Mouse (Mus musculus) left cerebral cortex, postnatal 10 days (tissue): ENCODE measurements around the gene Tmtc2. TPM values are rescaled to one million over a fixed set of nuclear protein-coding genes. Genes with fewer than 3 reads are reported as not detected.

Source experiments
- DNase-seq, 2 experiments: peaks; one replicate each; pipeline ENCODE4 v3.0.0; 2021 to 2022; ENCODE audit warnings: low spot score in 2 of 2, mixed read lengths in 1 of 2; ENCODE audit errors: extremely low spot score in 1 of 2
- intact Hi-C: fragments of 180-260 bp; cut with DNase I; formaldehyde crosslinking; loops from one replicate; pipeline ENCODE4 v1.15.1; 2025
- total RNA-seq, 2 experiments: library from RNA; stranded (reverse); gene quantifications; 2 replicates each; pipeline ENCODE4 v1.2.3; 2021

The Tmtc2 gene
- total RNA-seq, 2 experiments from 2014 or later: 9.1 to 10.0 TPM

GRCm38 (mm10) chr10:105447191-105447590, 127.1 kb downstream of the Tmtc2 start:
- DNase-seq: no peak
- intact Hi-C loops: no loop called here

- DNase-seq: no peak
- intact Hi-C loops: no loop called here
These were observed 129.9 kb downstream of the Tmtc2 start for GRCm38 (mm10) chr10:105444309-105444708.

GRCm38 (mm10) chr10:105434879-105435278, 139.4 kb downstream of the Tmtc2 start:
- DNase-seq: no peak
- intact Hi-C loops: no loop called here

- intact Hi-C loops: no loop called here
- DNase-seq: no peak
These were observed 143.4 kb downstream of the Tmtc2 start for GRCm38 (mm10) chr10:105430885-105431284.

- intact Hi-C loops: no loop called here
- DNase-seq: no peak
These were observed 144.0 kb downstream of the Tmtc2 start for GRCm38 (mm10) chr10:105430232-105430631.

GRCm38 (mm10) chr10:105428080-105428479, 146.2 kb downstream of the Tmtc2 start:
- DNase-seq: no peak
- intact Hi-C loops: no loop called here

GRCm38 (mm10) chr10:105427625-105428024, 146.6 kb downstream of the Tmtc2 start:
- DNase-seq: no peak
- intact Hi-C loops: no loop called here

- intact Hi-C loops: no loop called here
- no peak for DNase-seq
These were observed 149.2 kb downstream of the Tmtc2 start for GRCm38 (mm10) chr10:105425052-105425451.

- intact Hi-C loops: no loop called here
- no peak for DNase-seq
These were observed 151.1 kb downstream of the Tmtc2 start for GRCm38 (mm10) chr10:105423187-105423586.

GRCm38 (mm10) chr10:105417845-105418383, 156.3 kb downstream of the Tmtc2 start:
- intact Hi-C loops: no loop called here
- DNase-seq: no peak

GRCm38 (mm10) chr10:105416601-105417000, 157.7 kb downstream of the Tmtc2 start:
- DNase-seq: no peak
- intact Hi-C loops: no loop called here

GRCm38 (mm10) chr10:105405856-105406527, 168.3 kb downstream of the Tmtc2 start:
- intact Hi-C loops: loop anchor here (10.0 kb wide), 1 partner anchor 169 kb away; the partner anchor contains the start of gene Tmtc2
- no peak for DNase-seq

- intact Hi-C loops: loop anchor here (10.0 kb wide), 1 partner anchor 171 kb away; the partner anchor contains the start of gene Tmtc2
- DNase-seq: no peak
These were observed 170.3 kb downstream of the Tmtc2 start for GRCm38 (mm10) chr10:105403931-105404330.

- DNase-seq: no peak
- intact Hi-C loops: loop anchor here (10.0 kb wide), 1 partner anchor 172 kb away; the partner anchor contains the start of gene Tmtc2
These were observed 171.8 kb downstream of the Tmtc2 start for GRCm38 (mm10) chr10:105402481-105402779.

GRCm38 (mm10) chr10:105401754-105402480, 172.3 kb downstream of the Tmtc2 start:
- no peak for DNase-seq
- intact Hi-C loops: loop anchor here (10.0 kb wide), 1 partner anchor 173 kb away; the partner anchor contains the start of gene Tmtc2

GRCm38 (mm10) chr10:105399316-105399715, 174.9 kb downstream of the Tmtc2 start:
- DNase-seq: no peak
- intact Hi-C loops: no loop called here

- intact Hi-C loops: no loop called here
- DNase-seq: no peak
These were observed 190.2 kb downstream of the Tmtc2 start for GRCm38 (mm10) chr10:105384065-105384464.

- intact Hi-C loops: no loop called here
- no peak for DNase-seq
These were observed 192.5 kb downstream of the Tmtc2 start for GRCm38 (mm10) chr10:105381705-105382104.

- no peak for DNase-seq
- intact Hi-C loops: no loop called here
These were observed 193.0 kb downstream of the Tmtc2 start for GRCm38 (mm10) chr10:105381202-105381601.

- intact Hi-C loops: no loop called here
- no peak for DNase-seq
These were observed 193.7 kb downstream of the Tmtc2 start for GRCm38 (mm10) chr10:105380584-105380983.
